Mouse (Mus musculus) myocyte (in vitro differentiated cells): ENCODE measurements around the gene Asb6.

Experiments used
- MAX ChIP-seq: IDR thresholded peaks from one replicate; pipeline ENCODE4 v1.6.1; 2011; ENCODE audit warnings: low read depth, mild to moderate bottlenecking, control low read depth
- POLR2A ChIP-seq: IDR thresholded peaks from one replicate; pipeline ENCODE4 v1.6.1; 2011; ENCODE audit warnings: low read depth, mild to moderate bottlenecking, control low read depth, moderate library complexity; ENCODE audit not compliant: insufficient read length
- REST ChIP-seq: IDR thresholded peaks from one replicate; pipeline ENCODE4 v1.6.1; 2011; ENCODE audit warnings: mild to moderate bottlenecking, control low read depth, moderate library complexity; ENCODE audit not compliant: insufficient read depth, insufficient read length
- USF1 ChIP-seq: IDR thresholded peaks from one replicate; pipeline ENCODE4 v1.6.1; 2011; ENCODE audit warnings: low read depth, mild to moderate bottlenecking, control low read depth, moderate library complexity

GRCm38 (mm10) chr2:30795889-30796275 lies 34.3 kb downstream of the Asb6 start:
- TF ChIP-seq POLR2A: no peak
- TF ChIP-seq USF1: no peak
- TF ChIP-seq MAX: no peak
- no peak for TF ChIP-seq REST
